Mouse (Mus musculus): Measurements from ENCODE around the gene Kif2b. TPM values are rescaled to one million over a fixed set of nuclear protein-coding genes. Genes with fewer than 3 reads are reported as not detected.

Gene Kif2b
- polyA plus RNA-seq (2014; fragmentation: Nextera tagmentation; extraction: Ambion mirVana): not detected in 2 replicates

DNA sequence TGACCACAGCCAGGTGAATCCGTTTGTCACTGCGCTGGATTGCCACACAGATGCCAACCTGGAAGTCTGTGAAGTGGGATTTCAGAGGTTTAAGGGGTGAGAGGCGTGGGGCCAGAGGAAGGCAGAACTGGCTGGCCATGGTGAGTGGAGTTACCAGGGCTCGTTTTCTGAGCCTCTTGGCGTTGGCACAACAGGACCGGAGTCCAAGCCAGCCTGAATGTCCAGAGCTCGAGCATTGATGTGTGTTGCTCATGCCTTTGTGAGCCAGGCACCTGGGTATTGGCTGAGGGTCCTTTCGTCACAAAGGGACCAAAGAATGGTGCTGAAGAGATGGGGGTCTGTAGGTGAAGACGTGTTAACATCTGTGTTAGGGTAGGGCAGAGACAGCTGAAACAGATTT is at the start of gene Kif2b:
Gene Kif2b, minus strand, starts transcription at position 242 of the 400 bp plus-strand sequence.
- no peak for ATAC-seq (ENCODE audit: low FRiP score)
- WGBS: 91% methylated on average over 9 of the region's 9 CpGs
- no peak for DNase-seq (ENCODE audit: low spot score)
- H3K4me2 ChIP-seq (replicated peaks): no peak within 1 kb of the TSS
- H3K36me3 ChIP-seq (replicated peaks; ENCODE audit: control insufficient read depth, insufficient read depth): no peaks in the 10 kb centered on the region
- H3K9me3 ChIP-seq (ENCODE audit: control insufficient read depth, low read length): no peaks in the 10 kb centered on the region
- H3K9ac ChIP-seq: no peak within 1 kb of the TSS
- H3K27me3 ChIP-seq (ENCODE audit: control insufficient read depth, insufficient read depth, low read length): no peaks in the 10 kb centered on the region
- H3K4me3 ChIP-seq (replicated peaks; ENCODE audit: low read length): no peak within 1 kb of the TSS
- no peaks in the 10 kb centered on the region for H3K4me1 ChIP-seq (replicated peaks; ENCODE audit: control insufficient read depth, insufficient read depth, low read length)
- H3K27ac ChIP-seq: no peak within 1 kb of the TSS

DNA sequence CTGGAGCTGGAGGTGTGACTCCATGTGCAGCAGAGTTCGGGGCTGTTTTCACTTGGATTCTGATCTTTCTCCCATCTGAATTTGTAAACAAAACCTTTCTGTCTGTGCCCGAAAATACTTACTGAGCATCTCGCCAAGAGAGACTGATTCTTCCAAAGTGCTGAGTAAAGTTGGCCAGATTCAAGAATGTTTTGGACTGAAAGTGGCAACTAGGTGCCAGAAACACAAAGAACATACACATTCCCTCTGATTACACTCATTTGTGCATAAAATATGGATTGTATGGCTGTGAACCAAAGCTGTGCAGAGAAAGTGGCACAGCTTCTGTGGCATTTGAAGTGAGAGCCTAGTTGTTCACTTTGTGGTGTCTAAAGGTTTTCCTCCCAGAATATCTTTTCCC is 15.7 kb upstream of the Kif2b start:
- H3K27me3 ChIP-seq (ENCODE audit: control insufficient read depth, insufficient read depth, low read length): no peaks in the 10 kb centered on the region
- H3K36me3 ChIP-seq (replicated peaks; ENCODE audit: control insufficient read depth, insufficient read depth): no peaks in the 10 kb centered on the region
- ATAC-seq (ENCODE audit: low FRiP score): no peak
- no peaks in the 10 kb centered on the region for H3K4me1 ChIP-seq (replicated peaks; ENCODE audit: control insufficient read depth, insufficient read depth, low read length)
- H3K9ac ChIP-seq: no peak overlapping the region
- no peak overlapping the region for H3K27ac ChIP-seq
- WGBS: 73% methylated on average over 3 of the region's 3 CpGs
- DNase-seq (ENCODE audit: low spot score): peak; percentile 25
- no peak overlapping the region for H3K4me2 ChIP-seq (replicated peaks)
- no peak overlapping the region for H3K4me3 ChIP-seq (replicated peaks; ENCODE audit: low read length)
- H3K9me3 ChIP-seq (ENCODE audit: control insufficient read depth, low read length): no peaks in the 10 kb centered on the region

DNA sequence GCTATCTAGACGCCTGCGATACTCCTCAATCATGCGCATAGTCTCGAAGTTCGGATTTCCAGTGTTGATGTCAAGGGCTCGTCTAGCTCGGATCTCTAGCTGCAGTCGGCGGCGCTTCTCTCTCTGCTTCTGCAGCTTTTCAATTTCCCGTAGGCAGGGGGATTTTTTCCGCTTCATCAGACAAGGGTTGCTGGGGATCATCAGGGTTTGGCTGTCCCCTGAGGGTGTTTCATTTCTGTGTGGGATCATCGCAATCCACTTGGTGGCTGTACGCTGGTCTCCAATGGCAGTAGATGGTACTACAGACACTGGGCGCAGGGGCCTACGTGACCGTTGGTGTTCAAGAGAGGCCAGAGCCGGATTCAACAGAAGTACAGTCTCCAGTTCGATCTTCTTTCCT is 502 bp downstream of the Kif2b start:
- WGBS: 89% methylated on average over 19 of the region's 19 CpGs
- Histone ChIP-seq H3K9me3 (ENCODE audit: control insufficient read depth, low read length) (no peaks in the 10 kb centered on the region), H3K9ac (no peak overlapping the region), H3K4me1 (replicated peaks; ENCODE audit: control insufficient read depth, insufficient read depth, low read length) (no peaks in the 10 kb centered on the region), H3K27ac (no peak overlapping the region), H3K4me2 (replicated peaks) (no peak overlapping the region), H3K4me3 (replicated peaks; ENCODE audit: low read length) (no peak overlapping the region), H3K36me3 (replicated peaks; ENCODE audit: control insufficient read depth, insufficient read depth) (no peaks in the 10 kb centered on the region), H3K27me3 (ENCODE audit: control insufficient read depth, insufficient read depth, low read length) (no peaks in the 10 kb centered on the region)
- DNase-seq (ENCODE audit: low spot score) (no peak), ATAC-seq (ENCODE audit: low FRiP score) (no peak)

DNA sequence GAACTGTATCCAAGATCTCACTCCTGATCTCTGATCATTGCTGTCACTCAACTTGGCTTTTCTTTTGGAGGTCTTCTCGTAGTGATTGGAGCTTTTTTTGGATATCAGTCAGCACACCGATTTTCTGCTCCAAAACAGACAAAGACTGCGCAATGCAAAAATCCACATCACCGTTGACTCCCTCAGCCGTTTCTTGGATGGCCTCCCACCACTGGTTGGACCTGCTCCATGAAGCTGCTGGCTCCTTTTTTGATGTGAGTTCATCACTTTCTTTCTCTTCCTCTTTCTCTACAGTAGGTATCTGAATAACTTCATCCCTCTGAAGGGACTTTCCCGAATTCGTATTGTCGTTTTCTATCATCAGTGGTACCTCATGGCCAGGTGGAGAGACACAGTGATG is 2.0 kb downstream of the Kif2b start:
- Histone ChIP-seq H3K4me1 (replicated peaks; ENCODE audit: control insufficient read depth, insufficient read depth, low read length) (no peaks in the 10 kb centered on the region), H3K4me3 (replicated peaks; ENCODE audit: low read length) (no peak overlapping the region), H3K4me2 (replicated peaks) (no peak overlapping the region), H3K36me3 (replicated peaks; ENCODE audit: control insufficient read depth, insufficient read depth) (no peaks in the 10 kb centered on the region), H3K9me3 (ENCODE audit: control insufficient read depth, low read length) (no peaks in the 10 kb centered on the region), H3K27me3 (ENCODE audit: control insufficient read depth, insufficient read depth, low read length) (no peaks in the 10 kb centered on the region), H3K9ac (no peak overlapping the region), H3K27ac (no peak overlapping the region)
- DNase-seq (ENCODE audit: low spot score) (no peak), ATAC-seq (ENCODE audit: low FRiP score) (no peak)
- 89% methylated on average over 8 of the region's 8 CpGs for WGBS

DNA sequence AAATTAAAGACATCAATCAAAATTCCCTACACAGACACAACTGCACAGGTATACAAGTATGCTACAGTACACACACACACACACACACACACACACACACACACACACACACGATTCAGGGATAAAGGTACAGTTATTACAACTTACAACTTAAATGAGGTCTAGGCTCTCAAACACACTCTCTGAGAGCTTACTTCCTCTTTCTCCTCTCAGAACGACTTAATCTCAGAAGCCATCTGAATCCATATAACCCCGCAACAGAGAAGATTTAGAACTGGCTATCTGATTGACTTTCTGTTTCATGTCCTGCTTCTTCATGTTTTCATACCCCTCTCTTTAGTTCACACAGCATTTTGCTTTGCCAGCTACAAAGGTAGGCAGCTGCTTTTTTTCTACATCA is 2.9 kb downstream of the Kif2b start:
- H3K27ac ChIP-seq: no peak overlapping the region
- H3K27me3 ChIP-seq (ENCODE audit: control insufficient read depth, insufficient read depth, low read length): no peaks in the 10 kb centered on the region
- H3K9ac ChIP-seq: no peak overlapping the region
- ATAC-seq (ENCODE audit: low FRiP score) (no peak), DNase-seq (ENCODE audit: low spot score) (no peak)
- no peaks in the 10 kb centered on the region for H3K36me3 ChIP-seq (replicated peaks; ENCODE audit: control insufficient read depth, insufficient read depth)
- H3K9me3 ChIP-seq (ENCODE audit: control insufficient read depth, low read length): no peaks in the 10 kb centered on the region
- H3K4me1 ChIP-seq (replicated peaks; ENCODE audit: control insufficient read depth, insufficient read depth, low read length): no peaks in the 10 kb centered on the region
- WGBS: 80% methylated on average over 3 of the region's 3 CpGs
- no peak overlapping the region for H3K4me2 ChIP-seq (replicated peaks)
- no peak overlapping the region for H3K4me3 ChIP-seq (replicated peaks; ENCODE audit: low read length)

DNA sequence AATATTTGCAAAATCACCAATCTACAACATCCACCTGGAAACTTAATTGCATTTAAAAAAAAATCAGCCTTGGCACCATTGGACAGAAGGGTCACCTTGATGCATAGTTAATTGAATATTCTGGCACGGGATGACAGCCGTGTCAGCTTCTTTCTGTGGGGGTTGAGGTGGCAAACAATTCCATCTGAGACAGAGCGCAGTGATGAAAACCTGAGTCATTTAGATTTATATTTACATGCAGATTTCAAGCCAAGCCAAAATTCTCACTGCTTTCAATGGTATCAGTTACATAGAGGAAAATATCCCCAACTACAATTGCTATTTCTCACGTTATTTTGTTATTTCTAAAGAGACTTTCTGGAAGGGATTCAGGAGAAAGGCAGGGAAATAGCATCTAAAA is 46.6 kb downstream of the Kif2b start:
- peak; percentile 26 for DNase-seq (ENCODE audit: low spot score)
- 68% methylated on average over 4 of the region's 4 CpGs for WGBS
- no peak for ATAC-seq (ENCODE audit: low FRiP score)

More for the DNA sequence above, 46.6 kb downstream of the Kif2b start:
- Histone ChIP-seq H3K4me1 (replicated peaks; ENCODE audit: control insufficient read depth, insufficient read depth, low read length) (no peaks in the 10 kb centered on the region), H3K4me3 (replicated peaks; ENCODE audit: low read length) (no peak overlapping the region), H3K9me3 (ENCODE audit: control insufficient read depth, low read length) (no peaks in the 10 kb centered on the region), H3K27ac (no peak overlapping the region), H3K27me3 (ENCODE audit: control insufficient read depth, insufficient read depth, low read length) (no peaks in the 10 kb centered on the region), H3K4me2 (replicated peaks) (no peak overlapping the region), H3K36me3 (replicated peaks; ENCODE audit: control insufficient read depth, insufficient read depth) (no peaks in the 10 kb centered on the region), H3K9ac (no peak overlapping the region)
